Mouse (Mus musculus): ENCODE data around the gene Rab3gap2.

Rab3gap2 gene

GRCm38 (mm10) chr1:185331364-185331763 is 127.4 kb downstream of the Rab3gap2 start:
- DNase-seq (ENCODE audit: low read depth, low spot score) = no peak

- peak; percentile 68 for DNase-seq (ENCODE audit: low read depth, low spot score)
These were observed 128.1 kb downstream of the Rab3gap2 start, which contains the start of gene Bpnt1 for GRCm38 (mm10) chr1:185331983-185332430. Gene Bpnt1 (plus strand): TSS chr1:185332149.

GRCm38 (mm10) chr1:185333651-185334050 is 129.7 kb downstream of the Rab3gap2 start:
- no peak for DNase-seq (ENCODE audit: low read depth, low spot score)

- no peak for DNase-seq (ENCODE audit: low read depth, low spot score)
These were observed 130.2 kb downstream of the Rab3gap2 start for GRCm38 (mm10) chr1:185334136-185334535.

GRCm38 (mm10) chr1:185335231-185335765 is 131.4 kb downstream of the Rab3gap2 start:
- DNase-seq (ENCODE audit: low read depth, low spot score) = no peak

All from retina, adult 2 months (tissue).